Mouse (Mus musculus) mouse trophoblast stem cell (cell line): ENCODE results near the gene Pbld1.
"Not testable (repeated sequence)": the region's sequence is repeated elsewhere in the genome, so short reads cannot be mapped to it uniquely, and the experiment has no call there.

Experiments used
- in situ Hi-C, 2 experiments: fragments of 300-500 bp; cut with MseI, MboI; formaldehyde crosslinking; loops; 2 replicates in 1 of 2; 3 replicates in 1 of 2; pipeline ENCODE4 v1.15.1; 2025

The Pbld1 gene

GRCm38 (mm10) chr10:63039867-63040628 is 19.9 kb upstream of the Pbld1 start:
- in situ Hi-C loops = no loop called here

GRCm38 (mm10) chr10:63043154-63043553 is 16.8 kb upstream of the Pbld1 start:
- in situ Hi-C loops = no loop called here

GRCm38 (mm10) chr10:63047751-63048150 is 12.2 kb upstream of the Pbld1 start:
- in situ Hi-C loops = no loop called here

- in situ Hi-C loops = no loop called here
These were observed 10.9 kb upstream of the Pbld1 start for GRCm38 (mm10) chr10:63049106-63049505.

GRCm38 (mm10) chr10:63051267-63051666 is 8.7 kb upstream of the Pbld1 start:
- in situ Hi-C loops = no loop called here

GRCm38 (mm10) chr10:63052011-63052410 is 8.0 kb upstream of the Pbld1 start:
- in situ Hi-C loops = no loop called here

GRCm38 (mm10) chr10:63053007-63053406 is 7.0 kb upstream of the Pbld1 start:
- in situ Hi-C loops = no loop called here

GRCm38 (mm10) chr10:63054071-63054470 is 5.9 kb upstream of the Pbld1 start:
- in situ Hi-C loops = not testable (repeated sequence)

GRCm38 (mm10) chr10:63054586-63054985 is 5.4 kb upstream of the Pbld1 start:
- in situ Hi-C loops = no loop called here

- in situ Hi-C loops = no loop called here
These were observed 2.8 kb upstream of the Pbld1 start for GRCm38 (mm10) chr10:63056966-63057750.

GRCm38 (mm10) chr10:63060406-63060805 is 444 bp downstream of the Pbld1 start:
- in situ Hi-C loops = no loop called here

GRCm38 (mm10) chr10:63061266-63061665 is 1.3 kb downstream of the Pbld1 start:
- in situ Hi-C loops = no loop called here

GRCm38 (mm10) chr10:63062696-63063095 is 2.7 kb downstream of the Pbld1 start:
- in situ Hi-C loops = no loop called here

- in situ Hi-C loops = no loop called here
These were observed 3.4 kb downstream of the Pbld1 start for GRCm38 (mm10) chr10:63063365-63063764.

GRCm38 (mm10) chr10:63064516-63064915 is 4.6 kb downstream of the Pbld1 start:
- in situ Hi-C loops = no loop called here

GRCm38 (mm10) chr10:63065561-63065960 is 5.6 kb downstream of the Pbld1 start:
- in situ Hi-C loops = no loop called here

- in situ Hi-C loops = no loop called here
These were observed 6.0 kb downstream of the Pbld1 start for GRCm38 (mm10) chr10:63065988-63066387.

GRCm38 (mm10) chr10:63086304-63086703 is 26.3 kb downstream of the Pbld1 start:
- in situ Hi-C loops = no loop called here

- in situ Hi-C loops = no loop called here
These were observed 29.3 kb downstream of the Pbld1 start for GRCm38 (mm10) chr10:63089103-63089757.

- in situ Hi-C loops = no loop called here
These were observed 30.0 kb downstream of the Pbld1 start for GRCm38 (mm10) chr10:63089758-63090571.

GRCm38 (mm10) chr10:63091915-63092314 is 32.0 kb downstream of the Pbld1 start:
- in situ Hi-C loops = no loop called here
